Mouse (Mus musculus) CH12.LX (cell line): Measurements from ENCODE around the gene Guk1. TPM values are rescaled to one million over a fixed set of nuclear protein-coding genes. Genes with fewer than 3 reads are reported as not detected.
A peak's percentile ranks its signal among the peaks of the same experiment; 100 is the strongest.

Experiments
- DNase-seq: peaks from one replicate; pipeline ENCODE4 v3.0.0-alpha.2; 2013; ENCODE audit errors: extremely low read depth
- H3K27ac ChIP-seq: 2 replicates; pipeline ENCODE4 v1.5.1; 2012; ENCODE audit warnings: low read depth, mild to moderate bottlenecking, control low read depth, moderate library complexity; ENCODE audit not compliant: insufficient read depth
- H3K27me3 ChIP-seq: replicated peaks from 2 replicates; pipeline ENCODE3; 2012; ENCODE audit warnings: inconsistent platforms
- H3K36me3 ChIP-seq, 2 experiments: replicated peaks in 1 of 2; 2 replicates each; pipeline versions ENCODE3 to v1.6.1; 2012; ENCODE audit warnings: inconsistent platforms in 1 of 2, low read length in 1 of 2, mild to moderate bottlenecking in 1 of 2, mixed read lengths in 1 of 2, moderate library complexity in 1 of 2; ENCODE audit not compliant: control insufficient read depth in 1 of 2, insufficient read depth in 1 of 2
- H3K4me1 ChIP-seq, 2 experiments: 2 replicates each; pipeline ENCODE4 v1.6.1; 2012; ENCODE audit warnings: inconsistent platforms in 1 of 2, moderate library complexity in 1 of 2; ENCODE audit not compliant: insufficient read depth in 2 of 2, control insufficient read depth in 1 of 2
- H3K4me2 ChIP-seq: 2 replicates; pipeline ENCODE4 v1.6.1; 2012; ENCODE audit warnings: low read depth, mild to moderate bottlenecking, control low read depth; ENCODE audit not compliant: poor library complexity, insufficient read depth, severe bottlenecking
- H3K4me3 ChIP-seq, 3 experiments: fragments of 150-350 bp in 1 of 3; sonication (generic) in 1 of 3; replicated peaks in 1 of 3; 2 replicates each; pipeline versions ENCODE3 to v1.5.1; 2011 to 2012; ENCODE audit warnings: low read depth in 2 of 3, low read length in 2 of 3, mild to moderate bottlenecking in 2 of 3, moderate library complexity in 2 of 3, control low read depth in 1 of 3, improper control_type of control experiment in 1 of 3, inconsistent platforms in 1 of 3, mixed read lengths in 1 of 3; ENCODE audit not compliant: poor library complexity in 1 of 3
- H3K79me2 ChIP-seq: replicated peaks from 2 replicates; pipeline ENCODE4 v1.6.1; 2012; ENCODE audit warnings: mild to moderate bottlenecking, moderate library complexity; ENCODE audit not compliant: control insufficient read depth, poor library complexity, insufficient read depth, severe bottlenecking; ENCODE audit errors: extremely low read depth
- H3K9ac ChIP-seq: 2 replicates; pipeline ENCODE4 v1.6.1; 2012; ENCODE audit warnings: low read depth, mild to moderate bottlenecking, control low read depth, moderate library complexity; ENCODE audit not compliant: insufficient read depth
- H3K9me3 ChIP-seq: replicated peaks from 2 replicates; pipeline ENCODE3; 2012; ENCODE audit warnings: low read length, inconsistent platforms, mixed read lengths
- BHLHE40 ChIP-seq: IDR thresholded peaks from 2 replicates; pipeline ENCODE4 v1.6.1; 2011; ENCODE audit warnings: mild to moderate bottlenecking, low read depth, low read length, improper control_type of control experiment
- CHD1 ChIP-seq: IDR thresholded peaks from 2 replicates; pipeline ENCODE4 v1.6.1; 2012; ENCODE audit warnings: low read depth, low read length, improper control_type of control experiment, inconsistent platforms
- CTCF ChIP-seq, 2 experiments: IDR thresholded peaks in 1 of 2; conservative IDR thresholded peaks in 1 of 2; 2 replicates each; pipeline ENCODE4 v1.5.1; 2011 to 2012; ENCODE audit warnings: low read depth in 2 of 2, low read length in 2 of 2, improper control_type of control experiment in 1 of 2, inconsistent platforms in 1 of 2, mild to moderate bottlenecking in 1 of 2, moderate library complexity in 1 of 2
- E2F4 ChIP-seq: IDR thresholded peaks from 2 replicates; pipeline ENCODE4 v1.6.1; 2011; ENCODE audit warnings: low read depth, low read length, improper control_type of control experiment; ENCODE audit not compliant: insufficient replicate concordance
- ELF1 ChIP-seq: IDR thresholded peaks from 2 replicates; pipeline ENCODE4 v1.6.1; 2014; ENCODE audit warnings: low read depth, mild to moderate bottlenecking, inconsistent platforms, low read length, improper control_type of control experiment
- EP300 ChIP-seq: IDR thresholded peaks from 2 replicates; pipeline ENCODE4 v1.6.1; 2011; ENCODE audit warnings: low read length, improper control_type of control experiment
- IRF4 ChIP-seq: IDR thresholded peaks from 2 replicates; pipeline ENCODE4 v1.6.1; 2014; ENCODE audit warnings: low read depth, mild to moderate bottlenecking, inconsistent platforms, low read length, improper control_type of control experiment
- JUN ChIP-seq: IDR thresholded peaks from 2 replicates; pipeline ENCODE4 v1.6.1; 2011; ENCODE audit warnings: low read depth, mild to moderate bottlenecking, low read length, improper control_type of control experiment, moderate library complexity; ENCODE audit not compliant: insufficient read depth
- JUND ChIP-seq: conservative IDR thresholded peaks from 2 replicates; pipeline ENCODE4 v1.6.1; 2011; ENCODE audit warnings: low read depth, low read length, improper control_type of control experiment
- KAT2A ChIP-seq: IDR thresholded peaks from 2 replicates; pipeline ENCODE4 v1.6.1; 2012; ENCODE audit warnings: low read length, improper control_type of control experiment, inconsistent platforms; ENCODE audit not compliant: insufficient replicate concordance
- MAFK ChIP-seq: IDR thresholded peaks from 2 replicates; pipeline ENCODE4 v1.6.1; 2011; ENCODE audit warnings: low read length, improper control_type of control experiment; ENCODE audit not compliant: insufficient replicate concordance
- MAX ChIP-seq: IDR thresholded peaks from 2 replicates; pipeline ENCODE4 v1.6.1; 2011; ENCODE audit warnings: low read length, improper control_type of control experiment
- MAZ ChIP-seq: IDR thresholded peaks from 2 replicates; pipeline ENCODE4 v1.6.1; 2012; ENCODE audit warnings: low read depth, mild to moderate bottlenecking, inconsistent platforms, low read length, improper control_type of control experiment, moderate library complexity
- MEF2A ChIP-seq: IDR thresholded peaks from 2 replicates; pipeline ENCODE4 v1.6.1; 2014; ENCODE audit warnings: low read depth, mild to moderate bottlenecking, inconsistent platforms, low read length, improper control_type of control experiment, borderline replicate concordance
- PAX5 ChIP-seq: IDR thresholded peaks from 2 replicates; pipeline ENCODE4 v1.6.1; 2012; ENCODE audit warnings: low read length, inconsistent platforms, mixed read lengths
- POLR2A ChIP-seq: IDR thresholded peaks from 2 replicates; pipeline ENCODE4 v1.6.1; 2011; ENCODE audit warnings: low read depth, mild to moderate bottlenecking, improper control_type of control experiment, low read length
- POLR2AphosphoS2 ChIP-seq: IDR thresholded peaks from 2 replicates; pipeline ENCODE4 v1.6.1; 2011; ENCODE audit warnings: low read depth, low read length, improper control_type of control experiment
- RAD21 ChIP-seq: IDR thresholded peaks from 2 replicates; pipeline ENCODE4 v1.6.1; 2011; ENCODE audit warnings: low read depth, mild to moderate bottlenecking, low read length, improper control_type of control experiment, moderate library complexity
- RCOR1 ChIP-seq: conservative IDR thresholded peaks from 2 replicates; pipeline ENCODE4 v1.6.1; 2012; ENCODE audit warnings: low read depth, mild to moderate bottlenecking, inconsistent platforms, low read length, improper control_type of control experiment
- SIN3A ChIP-seq: IDR thresholded peaks from 2 replicates; pipeline ENCODE4 v1.6.1; 2012; ENCODE audit warnings: low read length, improper control_type of control experiment, inconsistent platforms
- SMC3 ChIP-seq: IDR thresholded peaks from 2 replicates; pipeline ENCODE4 v1.6.1; 2011; ENCODE audit warnings: low read depth, low read length, improper control_type of control experiment
- TBP ChIP-seq: conservative IDR thresholded peaks from 2 replicates; pipeline ENCODE4 v1.6.1; 2011; ENCODE audit warnings: low read depth, low read length, improper control_type of control experiment
- TCF12 ChIP-seq: IDR thresholded peaks from 2 replicates; pipeline ENCODE4 v1.6.1; 2014; ENCODE audit warnings: low read depth, mild to moderate bottlenecking, inconsistent platforms, low read length, improper control_type of control experiment
- USF2 ChIP-seq: conservative IDR thresholded peaks from 2 replicates; pipeline ENCODE4 v1.6.1; 2011; ENCODE audit warnings: low read depth, low read length, improper control_type of control experiment
- ZC3H11A ChIP-seq: IDR thresholded peaks from 2 replicates; pipeline ENCODE4 v1.6.1; 2012; ENCODE audit warnings: low read depth, mild to moderate bottlenecking, inconsistent platforms, low read length, improper control_type of control experiment
- ZKSCAN1 ChIP-seq: IDR thresholded peaks from 2 replicates; pipeline ENCODE4 v1.6.1; 2012; ENCODE audit warnings: low read depth, inconsistent platforms, low read length, improper control_type of control experiment, borderline replicate concordance
- dilution Hi-C: fragments of 300-500 bp; cut with MboI; formaldehyde crosslinking; loops from 2 replicates; pipeline ENCODE4 v1.14.3; 2020; ENCODE audit warnings: low sequenced_read_pairs; ENCODE audit not compliant: extremely low pct_unique_long_range_greater_than_20kb, extremely low pct_ligation_motif_present
- in situ Hi-C: fragments of 300-500 bp; cut with MboI; formaldehyde crosslinking; loops from 3 replicates; pipeline ENCODE4 v1.14.3; 2019; ENCODE audit warnings: low sequenced_read_pairs, low pct_ligation_motif_present, low pct_unique_long_range_greater_than_20kb, mixed read lengths
- polyA plus RNA-seq: library from polyadenylated mRNA; unstranded; fragments of >175 nt; gene quantifications from 2 replicates; pipeline ENCODE4 v1.2.1, GENCODE M21; 2012; ENCODE audit warnings: low read depth; ENCODE audit not compliant: insufficient read length
- total RNA-seq, 2 experiments: library from RNA; depleted of rRNA; stranded (reverse); fragments of 300-350 nt in 1 of 2; fragments of >200 nt in 1 of 2; gene quantifications; 2 replicates each; pipeline ENCODE4 v1.2.3; 2012 to 2014

The Guk1 gene
- total and polyA plus RNA-seq, 3 experiments, result 111 to 148 (median 130) TPM

DNA sequence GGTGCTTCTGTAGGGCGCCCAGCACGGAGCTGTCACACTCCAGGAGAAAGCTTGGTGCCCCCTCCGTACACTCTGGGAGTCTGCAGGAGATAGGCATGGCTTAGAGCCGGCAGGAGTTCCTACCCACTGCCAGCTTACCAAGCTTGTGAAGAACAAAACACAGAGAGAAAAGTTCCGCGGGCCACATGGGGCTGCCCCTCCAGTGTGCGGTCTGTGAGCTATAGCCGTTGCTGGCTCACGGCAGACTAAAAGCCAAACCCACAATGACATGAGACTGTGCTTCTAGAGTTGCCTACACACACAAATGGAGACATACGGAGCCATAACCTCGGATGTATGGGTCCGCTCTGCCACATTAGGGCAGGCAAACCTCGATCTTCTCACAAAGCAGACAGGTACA, 32.9 kb downstream of the Guk1 start (continued):
- TF ChIP-seq JUN, result no peak
- TF ChIP-seq MAZ, result peak; percentile 48; the same call in 1 of the 2 replicates
- TF ChIP-seq POLR2A, result no peak
- TF ChIP-seq SMC3, result no peak
- no peak for TF ChIP-seq JUND
- no peak for TF ChIP-seq CHD1
- no peak for TF ChIP-seq ZC3H11A
- TF ChIP-seq MEF2A, result peak; percentile 71
- no peak for TF ChIP-seq CTCF (conservative IDR thresholded peaks at IDR 0.05 in 1 of 2, IDR thresholded peaks at IDR 0.05 in 1 of 2; ENCODE audit: low read depth in 2 of 2, low read length in 2 of 2)
- TF ChIP-seq BHLHE40, result peak; percentile 61
- peak; percentile 80 for TF ChIP-seq MAX
- no peak for TF ChIP-seq POLR2AphosphoS2
- TF ChIP-seq MAFK, result 0 out of 2 replicates have a peak, but pooled peaks have one; percentile 24
- TF ChIP-seq RAD21, result no peak; the same call in 1 of the 2 replicates
- TF ChIP-seq SIN3A, result peak; percentile 61; the same call in 1 of the 2 replicates
- TF ChIP-seq TBP, result 0 out of 2 replicates have a peak, but pooled peaks have one; percentile 25
- TF ChIP-seq, all 38 proteins: peak for 18

DNA sequence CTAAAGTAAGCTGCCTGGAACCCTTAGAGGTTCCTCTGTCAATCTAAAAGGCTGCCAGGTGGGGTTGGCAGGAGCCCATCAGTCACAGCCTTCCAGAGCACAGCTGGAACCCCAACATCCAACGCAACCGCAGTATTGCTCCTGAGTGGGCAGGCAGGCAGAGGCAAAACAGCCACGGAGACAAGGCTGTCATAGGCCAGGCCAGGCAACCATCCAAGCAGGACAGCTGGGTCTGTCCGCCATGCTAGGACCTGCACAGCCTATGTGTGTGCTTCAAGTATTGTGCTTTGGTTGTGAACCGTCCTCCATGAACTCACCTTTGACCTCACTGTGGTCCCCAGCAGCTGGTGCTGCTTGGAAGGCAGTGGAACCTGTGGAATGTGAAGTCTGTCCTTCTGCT, 36.1 kb downstream of the Guk1 start:
- dilution Hi-C loops (no loop called here), in situ Hi-C loops (no loop called here)
- Histone ChIP-seq H3K36me3 (peaks cover 11 to 36% of the 10 kb centered on the region in 2 experiments), H3K4me2 (no peak overlapping the region), H3K4me3 (no peak overlapping the region), H3K27me3 (no peaks in the 10 kb centered on the region), H3K9ac (no peak overlapping the region), H3K9me3 (no peaks in the 10 kb centered on the region), H3K4me1 (peaks cover 16 to 30% of the 10 kb centered on the region in 2 experiments), H3K27ac (no peak overlapping the region), H3K79me2 (no peaks in the 10 kb centered on the region)
- TF ChIP-seq USF2 (no peak), MEF2A (no peak), MAZ (no peak), TBP (no peak), ZKSCAN1 (no peak), ZC3H11A (no peak), SIN3A (no peak), RCOR1 (no peak), JUN (no peak), PAX5 (no peak), E2F4 (no peak), MAX (no peak), CHD1 (no peak), IRF4 (no peak), ELF1 (no peak), MAFK (no peak), TCF12 (no peak), JUND (no peak), EP300 (no peak), KAT2A (no peak)
- no peak for DNase-seq
